Mouse (Mus musculus) heart, embryonic 15.5 days (tissue): Measurements from ENCODE around the gene Dydc2. TPM values are rescaled to one million over a fixed set of nuclear protein-coding genes. Genes with fewer than 3 reads are reported as not detected.

Source experiments
- ATAC-seq: fragments of 200-750 bp; cut with Nextera tagmentation; replicated peaks from 2 replicates; pipeline ENCODE4 v1.8.0; 2017; ENCODE audit warnings: low read depth, moderate TSS enrichment; ENCODE audit not compliant: insufficient number of reproducible peaks, insufficient read depth, low FRiP score
- H3K27ac ChIP-seq: fragments of 300-500 bp; sonication (generic); 2 replicates; pipeline ENCODE4 v1.5.1; 2015; ENCODE audit warnings: mild to moderate bottlenecking, inconsistent platforms
- H3K27me3 ChIP-seq: fragments of 300-500 bp; sonication (generic); 2 replicates; pipeline ENCODE4 v1.6.1; 2015; ENCODE audit warnings: inconsistent platforms
- H3K36me3 ChIP-seq: fragments of 300-500 bp; sonication (generic); 2 replicates; pipeline ENCODE4 v1.6.1; 2015; ENCODE audit warnings: mild to moderate bottlenecking, inconsistent platforms
- H3K4me1 ChIP-seq: fragments of 300-500 bp; sonication (generic); replicated peaks from 2 replicates; pipeline ENCODE4 v1.6.1; 2015; ENCODE audit warnings: inconsistent platforms
- H3K4me2 ChIP-seq: fragments of 300-500 bp; sonication (generic); 2 replicates; pipeline ENCODE4 v1.6.1; 2015; ENCODE audit warnings: inconsistent platforms, mild to moderate bottlenecking, moderate library complexity
- H3K4me3 ChIP-seq: fragments of 300-500 bp; sonication (generic); 2 replicates; pipeline ENCODE4 v1.5.1; 2015; ENCODE audit warnings: mild to moderate bottlenecking, inconsistent platforms
- H3K9ac ChIP-seq: fragments of 300-500 bp; sonication (generic); 2 replicates; pipeline ENCODE4 v1.6.1; 2015; ENCODE audit warnings: mild to moderate bottlenecking, inconsistent platforms
- H3K9me3 ChIP-seq: fragments of 300-500 bp; sonication (generic); replicated peaks from 2 replicates; pipeline ENCODE4 v1.6.1; 2016; ENCODE audit warnings: inconsistent platforms
- WGBS: fragments of 180-500 bp; shearing (Covaris S2); methylation state at CpG from one replicate; pipeline ENCODE4 v1.1.7; 2015; ENCODE audit warnings: mixed read lengths; 5-methylcytosine and 5-hydroxymethylcytosine counted together
- polyA plus RNA-seq: library from polyadenylated mRNA; unstranded; fragments of >200 nt; fragmentation: Nextera tagmentation; extraction: Ambion mirVana; gene quantifications from 2 replicates; pipeline ENCODE4 v1.2.1, GENCODE M21; 2015

Gene Dydc2
- polyA plus RNA-seq, 1 experiment from 2014 or later: not detected

GRCm38 (mm10) chr14:41013143-41013542, 55.9 kb downstream of the Dydc2 start:
- H3K27me3 ChIP-seq: no peaks in the 10 kb centered on the region
- peak overlapping the region; percentile 67 for H3K9ac ChIP-seq
- no peak overlapping the region for H3K27ac ChIP-seq
- no peaks in the 10 kb centered on the region for H3K9me3 ChIP-seq
- H3K4me2 ChIP-seq: peak overlapping the region; percentile 91
- H3K4me1 ChIP-seq: peaks cover 20% of the 10 kb centered on the region
- H3K36me3 ChIP-seq: no peaks in the 10 kb centered on the region
- 12% methylated on average over 9 of the region's 9 CpGs for WGBS
- peak overlapping the region; percentile 63 for H3K4me3 ChIP-seq
- no peak for ATAC-seq

GRCm38 (mm10) chr14:41011916-41012315, 57.1 kb downstream of the Dydc2 start:
- Histone ChIP-seq H3K9ac (no peak overlapping the region), H3K4me1 (peaks cover 10% of the 10 kb centered on the region), H3K27ac (no peak overlapping the region), H3K4me3 (no peak overlapping the region), H3K36me3 (no peaks in the 10 kb centered on the region), H3K9me3 (no peaks in the 10 kb centered on the region), H3K4me2 (no peak overlapping the region), H3K27me3 (no peaks in the 10 kb centered on the region)
- 72% methylated on average over 3 of the region's 3 CpGs for WGBS
- no peak for ATAC-seq

GRCm38 (mm10) chr14:41008138-41008537, 60.9 kb downstream of the Dydc2 start:
- ATAC-seq: peak; percentile 63; the same call in 1 of the 2 replicates
- peaks cover 10% of the 10 kb centered on the region for H3K4me1 ChIP-seq
- WGBS: 47% methylated on average over 2 of the region's 2 CpGs
- no peaks in the 10 kb centered on the region for H3K36me3 ChIP-seq
- H3K9ac ChIP-seq: no peak overlapping the region
- H3K27ac ChIP-seq: no peak overlapping the region
- H3K27me3 ChIP-seq: no peaks in the 10 kb centered on the region
- H3K4me2 ChIP-seq: no peak overlapping the region
- H3K4me3 ChIP-seq: no peak overlapping the region
- H3K9me3 ChIP-seq: no peaks in the 10 kb centered on the region

- no peak overlapping the region for H3K4me2 ChIP-seq
Observed at GRCm38 (mm10) chr14:41007641-41008040, 61.4 kb downstream of the Dydc2 start.

GRCm38 (mm10) chr14:41006899-41007298, 62.1 kb downstream of the Dydc2 start:
- Histone ChIP-seq H3K4me1 (peaks cover 7% of the 10 kb centered on the region), H3K9ac (no peak overlapping the region), H3K4me2 (no peak overlapping the region), H3K27ac (no peak overlapping the region), H3K36me3 (no peaks in the 10 kb centered on the region), H3K4me3 (no peak overlapping the region), H3K9me3 (no peaks in the 10 kb centered on the region), H3K27me3 (no peaks in the 10 kb centered on the region)
- ATAC-seq: no peak
- WGBS: 50% methylated on average over 3 of the region's 3 CpGs

More at GRCm38 (mm10) chr14:41007641-41008040, 61.4 kb downstream of the Dydc2 start:
- H3K4me1 ChIP-seq: peaks cover 7% of the 10 kb centered on the region
- no peaks in the 10 kb centered on the region for H3K9me3 ChIP-seq
- H3K27ac ChIP-seq: no peak overlapping the region
- no peaks in the 10 kb centered on the region for H3K36me3 ChIP-seq
- WGBS: 33% methylated on average over 5 of the region's 5 CpGs
- no peak overlapping the region for H3K9ac ChIP-seq
- H3K4me3 ChIP-seq: no peak overlapping the region
- no peak for ATAC-seq
- no peaks in the 10 kb centered on the region for H3K27me3 ChIP-seq

- H3K27me3 ChIP-seq: no peaks in the 10 kb centered on the region
- H3K9me3 ChIP-seq: no peaks in the 10 kb centered on the region
- 81% methylated on average over 10 of the region's 10 CpGs for WGBS
- H3K9ac ChIP-seq: no peak overlapping the region
- peaks cover 7% of the 10 kb centered on the region for H3K4me1 ChIP-seq
- no peak overlapping the region for H3K4me3 ChIP-seq
- H3K27ac ChIP-seq: no peak overlapping the region
- no peak for ATAC-seq
- H3K36me3 ChIP-seq: no peaks in the 10 kb centered on the region
- H3K4me2 ChIP-seq: no peak overlapping the region
Observed at GRCm38 (mm10) chr14:41006263-41006662, 62.7 kb downstream of the Dydc2 start.

- Histone ChIP-seq H3K4me2 (no peak overlapping the region), H3K9ac (no peak overlapping the region), H3K27ac (no peak overlapping the region), H3K4me1 (peaks cover 7% of the 10 kb centered on the region), H3K9me3 (no peaks in the 10 kb centered on the region), H3K27me3 (no peaks in the 10 kb centered on the region), H3K4me3 (no peak overlapping the region), H3K36me3 (no peaks in the 10 kb centered on the region)
- 84% methylated on average over 9 of the region's 9 CpGs for WGBS
- ATAC-seq: no peak
Observed at GRCm38 (mm10) chr14:41005716-41006115, 63.3 kb downstream of the Dydc2 start.

GRCm38 (mm10) chr14:41004201-41005141, 64.5 kb downstream of the Dydc2 start:
- H3K27ac ChIP-seq: no peak overlapping the region
- H3K4me1 ChIP-seq: peaks cover 7% of the 10 kb centered on the region
- H3K36me3 ChIP-seq: no peaks in the 10 kb centered on the region
- H3K4me2 ChIP-seq: peak overlapping the region; percentile 51
- WGBS: 32% methylated on average over 22 of the region's 22 CpGs
- H3K9ac ChIP-seq: no peak overlapping the region
- no peaks in the 10 kb centered on the region for H3K27me3 ChIP-seq
- H3K4me3 ChIP-seq: 0 out of 2 replicates have a peak overlapping the region, but pooled peaks have one; percentile 14
- H3K9me3 ChIP-seq: no peaks in the 10 kb centered on the region
- 0 out of 2 replicates have a peak, but pooled peaks have one; percentile 32 for ATAC-seq

GRCm38 (mm10) chr14:41001576-41001975, 67.4 kb downstream of the Dydc2 start:
- no peak for ATAC-seq
- Histone ChIP-seq H3K36me3 (0 out of 2 replicates have a peak, but pooled peaks cover 4% of the 10 kb centered on the region), H3K9me3 (no peaks in the 10 kb centered on the region), H3K4me3 (no peak overlapping the region), H3K27me3 (no peaks in the 10 kb centered on the region), H3K4me1 (peaks cover 7% of the 10 kb centered on the region), H3K4me2 (no peak overlapping the region), H3K9ac (no peak overlapping the region), H3K27ac (no peak overlapping the region)
- 90% methylated on average over 5 of the region's 5 CpGs for WGBS

GRCm38 (mm10) chr14:41000801-41001200, 68.2 kb downstream of the Dydc2 start:
- no peak for ATAC-seq
- H3K4me1 ChIP-seq: peaks cover 7% of the 10 kb centered on the region
- H3K9me3 ChIP-seq: no peaks in the 10 kb centered on the region
- no peak overlapping the region for H3K27ac ChIP-seq
- H3K36me3 ChIP-seq: 0 out of 2 replicates have a peak, but pooled peaks cover 4% of the 10 kb centered on the region
- H3K4me3 ChIP-seq: no peak overlapping the region
- H3K4me2 ChIP-seq: no peak overlapping the region
- H3K9ac ChIP-seq: no peak overlapping the region
- 82% methylated on average over 4 of the region's 4 CpGs for WGBS
- no peaks in the 10 kb centered on the region for H3K27me3 ChIP-seq

GRCm38 (mm10) chr14:40999904-41000645, 68.9 kb downstream of the Dydc2 start:
- Histone ChIP-seq H3K36me3 (0 out of 2 replicates have a peak, but pooled peaks cover 4% of the 10 kb centered on the region), H3K4me1 (peaks cover 7% of the 10 kb centered on the region), H3K9ac (no peak overlapping the region), H3K4me3 (no peak overlapping the region), H3K4me2 (no peak overlapping the region), H3K27ac (no peak overlapping the region), H3K9me3 (no peaks in the 10 kb centered on the region), H3K27me3 (no peaks in the 10 kb centered on the region)
- no peak for ATAC-seq
- 87% methylated on average over 7 of the region's 7 CpGs for WGBS
